Mouse (Mus musculus) embryonic fibroblast, embryonic 13.5 days (primary cell): ENCODE results near the gene Hipk2. TPM values are rescaled to one million over a fixed set of nuclear protein-coding genes. Genes with fewer than 3 reads are reported as not detected.

Experiments
- H3K27ac ChIP-seq: 2 replicates; pipeline ENCODE4 v1.5.1; 2012; ENCODE audit warnings: low read length, control low read depth, inconsistent platforms; ENCODE audit not compliant: insufficient read depth
- H3K4me1 ChIP-seq: 2 replicates; pipeline ENCODE4 v1.6.1; 2011; ENCODE audit warnings: low read length; ENCODE audit not compliant: control insufficient read depth, insufficient read depth
- H3K4me3 ChIP-seq: 2 replicates; pipeline ENCODE4 v1.5.1; 2011; ENCODE audit warnings: mild to moderate bottlenecking, control low read depth, low read length; ENCODE audit not compliant: insufficient read depth
- CTCF ChIP-seq: IDR thresholded peaks from 2 replicates; pipeline ENCODE4 v1.5.1; 2011; ENCODE audit warnings: mild to moderate bottlenecking, control low read depth, low read length, moderate library complexity, borderline replicate concordance; ENCODE audit not compliant: insufficient read depth
- POLR2A ChIP-seq: IDR thresholded peaks from 2 replicates; pipeline ENCODE4 v1.6.1; 2011; ENCODE audit warnings: low read depth, mild to moderate bottlenecking, control low read depth, low read length, moderate library complexity
- polyA plus RNA-seq: library from polyadenylated mRNA; stranded (reverse); fragments of >200 nt; gene quantifications from 2 replicates; pipeline ENCODE4 v1.2.4, GENCODE M21; 2011; ENCODE audit warnings: low read depth; ENCODE audit not compliant: missing spikeins, insufficient read length

Hipk2 gene
- polyA plus RNA-seq, 1 experiment, result 33.1 TPM

- no peak for TF ChIP-seq POLR2A
- TF ChIP-seq CTCF, result no peak
- Histone ChIP-seq H3K4me1 (no peaks in the 10 kb centered on the region; the same call in 1 of the 2 replicates), H3K4me3 (no peak overlapping the region), H3K27ac (no peak overlapping the region)
Observed at GRCm38 (mm10) chr6:38769627-38770026, 106.3 kb downstream of the Hipk2 start.

- no peak for TF ChIP-seq POLR2A
- no peak for TF ChIP-seq CTCF
- Histone ChIP-seq H3K27ac (no peak overlapping the region), H3K4me1 (0 out of 2 replicates have a peak, but pooled peaks cover 2% of the 10 kb centered on the region), H3K4me3 (no peak overlapping the region)
Observed at GRCm38 (mm10) chr6:38762588-38763265, 113.2 kb downstream of the Hipk2 start.

- Histone ChIP-seq H3K4me1 (0 out of 2 replicates have a peak, but pooled peaks cover 2% of the 10 kb centered on the region), H3K4me3 (no peak overlapping the region), H3K27ac (no peak overlapping the region)
- TF ChIP-seq POLR2A, result no peak
- TF ChIP-seq CTCF, result no peak
Observed at GRCm38 (mm10) chr6:38762006-38762405, 114.0 kb downstream of the Hipk2 start.

- no peak overlapping the region for H3K4me3 ChIP-seq
- H3K27ac ChIP-seq, result no peak overlapping the region
- TF ChIP-seq POLR2A (no peak), CTCF (no peak)
Observed at GRCm38 (mm10) chr6:38760911-38761706, 114.9 kb downstream of the Hipk2 start.

GRCm38 (mm10) chr6:38759922-38760620 lies 115.9 kb downstream of the Hipk2 start:
- 0 out of 2 replicates have a peak, but pooled peaks cover 2% of the 10 kb centered on the region for H3K4me1 ChIP-seq
- H3K27ac ChIP-seq, result no peak overlapping the region
- no peak overlapping the region for H3K4me3 ChIP-seq
- TF ChIP-seq POLR2A (no peak), CTCF (no peak)

More at GRCm38 (mm10) chr6:38760911-38761706, 114.9 kb downstream of the Hipk2 start:
- H3K4me1 ChIP-seq, result 0 out of 2 replicates have a peak, but pooled peaks cover 2% of the 10 kb centered on the region

- no peak overlapping the region for H3K27ac ChIP-seq
- TF ChIP-seq CTCF (no peak), POLR2A (no peak)
- H3K4me3 ChIP-seq, result no peak overlapping the region
- peaks cover 9% of the 10 kb centered on the region for H3K4me1 ChIP-seq
Observed at GRCm38 (mm10) chr6:38759186-38759585, 116.8 kb downstream of the Hipk2 start.

GRCm38 (mm10) chr6:38757597-38757996 lies 118.4 kb downstream of the Hipk2 start:
- Histone ChIP-seq H3K4me1 (peaks cover 10% of the 10 kb centered on the region), H3K4me3 (no peak overlapping the region), H3K27ac (no peak overlapping the region)
- no peak for TF ChIP-seq CTCF
- TF ChIP-seq POLR2A, result no peak

- Histone ChIP-seq H3K4me3 (no peak overlapping the region), H3K27ac (no peak overlapping the region), H3K4me1 (peaks cover 10% of the 10 kb centered on the region)
- no peak for TF ChIP-seq CTCF
- TF ChIP-seq POLR2A, result no peak
Observed at GRCm38 (mm10) chr6:38756968-38757367, 119.0 kb downstream of the Hipk2 start.

GRCm38 (mm10) chr6:38755961-38756360 lies 120.0 kb downstream of the Hipk2 start:
- TF ChIP-seq POLR2A (no peak), CTCF (no peak)

More at GRCm38 (mm10) chr6:38755961-38756360, 120.0 kb downstream of the Hipk2 start:
- Histone ChIP-seq H3K4me1 (peaks cover 7% of the 10 kb centered on the region), H3K27ac (no peak overlapping the region), H3K4me3 (no peak overlapping the region)
